Mouse (Mus musculus): ENCODE measurements around the gene Arhgef7.

DNA sequence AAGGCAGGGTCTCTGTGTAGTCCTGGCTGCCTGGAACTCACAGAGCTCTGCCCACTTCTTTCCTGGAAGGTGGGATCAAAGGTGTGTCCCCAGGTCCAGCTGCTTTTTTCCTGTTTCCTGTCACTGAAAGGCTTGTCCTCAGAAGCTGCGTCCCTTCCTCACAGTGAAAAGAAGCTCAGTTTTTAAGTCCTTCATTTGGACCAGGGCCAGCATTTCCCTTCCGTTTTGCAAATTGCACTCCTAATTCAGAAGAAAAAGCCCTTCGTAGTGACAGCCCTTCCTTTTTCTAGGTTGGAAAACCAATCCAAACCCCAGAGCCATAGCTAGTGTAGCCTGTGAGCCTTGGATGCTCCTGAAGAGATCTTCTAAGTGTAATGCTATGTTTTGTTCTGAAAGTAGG, 99.8 kb downstream of the Arhgef7 start:
- no peak for TF ChIP-seq POLR2A (IDR thresholded peaks at IDR 0.05; ENCODE audit: insufficient read depth, low read depth, low read length)
- TF ChIP-seq CTCF (IDR thresholded peaks at IDR 0.05; ENCODE audit: insufficient read depth, low read depth, low read length): no peak

All from olfactory bulb, adult 2 months (tissue).